Mouse (Mus musculus): ENCODE results near the gene Ackr3.

Gene Ackr3

GRCm38 (mm10) chr1:90204821-90205220, 1.0 kb downstream of the Ackr3 start:
- DNase-seq (ENCODE audit: extremely low read depth, low read depth), result no peak

- no peak for DNase-seq (ENCODE audit: extremely low read depth, low read depth)
Observed at GRCm38 (mm10) chr1:90205223-90205622, 1.4 kb downstream of the Ackr3 start.

- DNase-seq (ENCODE audit: extremely low read depth, low read depth), result no peak
Observed at GRCm38 (mm10) chr1:90206684-90207083, 2.9 kb downstream of the Ackr3 start.

- no peak for DNase-seq (ENCODE audit: extremely low read depth, low read depth)
Observed at GRCm38 (mm10) chr1:90207279-90207678, 3.5 kb downstream of the Ackr3 start.

- no peak for DNase-seq (ENCODE audit: extremely low read depth, low read depth)
Observed at GRCm38 (mm10) chr1:90207739-90208502, 4.1 kb downstream of the Ackr3 start.

- no peak for DNase-seq (ENCODE audit: extremely low read depth, low read depth)
Observed at GRCm38 (mm10) chr1:90208503-90208860, 4.7 kb downstream of the Ackr3 start.

GRCm38 (mm10) chr1:90209069-90209468, 5.3 kb downstream of the Ackr3 start:
- DNase-seq (ENCODE audit: extremely low read depth, low read depth), result no peak

- DNase-seq (ENCODE audit: extremely low read depth, low read depth), result no peak
Observed at GRCm38 (mm10) chr1:90209741-90210140, 6.0 kb downstream of the Ackr3 start.

- DNase-seq (ENCODE audit: extremely low read depth, low read depth), result no peak
Observed at GRCm38 (mm10) chr1:90210346-90210745, 6.6 kb downstream of the Ackr3 start.

- no peak for DNase-seq (ENCODE audit: extremely low read depth, low read depth)
Observed at GRCm38 (mm10) chr1:90210761-90211160, 7.0 kb downstream of the Ackr3 start.

GRCm38 (mm10) chr1:90212376-90212775, 8.6 kb downstream of the Ackr3 start:
- DNase-seq (ENCODE audit: extremely low read depth, low read depth), result no peak

- no peak for DNase-seq (ENCODE audit: extremely low read depth, low read depth)
Observed at GRCm38 (mm10) chr1:90212901-90213300, 9.1 kb downstream of the Ackr3 start.

GRCm38 (mm10) chr1:90214021-90214420, 10.2 kb downstream of the Ackr3 start:
- no peak for DNase-seq (ENCODE audit: extremely low read depth, low read depth)

GRCm38 (mm10) chr1:90214926-90215325, 11.1 kb downstream of the Ackr3 start:
- no peak for DNase-seq (ENCODE audit: extremely low read depth, low read depth)

GRCm38 (mm10) chr1:90215881-90216280, 12.1 kb downstream of the Ackr3 start:
- DNase-seq (ENCODE audit: extremely low read depth, low read depth), result no peak

- no peak for DNase-seq (ENCODE audit: extremely low read depth, low read depth)
Observed at GRCm38 (mm10) chr1:90216395-90216794, 12.6 kb downstream of the Ackr3 start.

GRCm38 (mm10) chr1:90220280-90220679, 16.5 kb downstream of the Ackr3 start:
- DNase-seq (ENCODE audit: extremely low read depth, low read depth), result no peak

GRCm38 (mm10) chr1:90220844-90221243, 17.1 kb downstream of the Ackr3 start:
- DNase-seq (ENCODE audit: extremely low read depth, low read depth), result no peak

- no peak for DNase-seq (ENCODE audit: extremely low read depth, low read depth)
Observed at GRCm38 (mm10) chr1:90221811-90222361, 18.1 kb downstream of the Ackr3 start.

GRCm38 (mm10) chr1:90222427-90222901, 18.7 kb downstream of the Ackr3 start:
- no peak for DNase-seq (ENCODE audit: extremely low read depth, low read depth)

GRCm38 (mm10) chr1:90223006-90223405, 19.2 kb downstream of the Ackr3 start:
- DNase-seq (ENCODE audit: extremely low read depth, low read depth), result no peak

GRCm38 (mm10) chr1:90225603-90226254, 21.9 kb downstream of the Ackr3 start:
- DNase-seq (ENCODE audit: extremely low read depth, low read depth), result no peak
